Mouse (Mus musculus) fat pad, adult 2 months (tissue): ENCODE measurements around the gene Anpep.
A peak's percentile ranks its signal among the peaks of the same experiment; 100 is the strongest.

Experiments
- DNase-seq: peaks from one replicate; pipeline ENCODE4 v3.0.0-alpha.2; 2011; ENCODE audit warnings: low read depth, low spot score; ENCODE audit errors: extremely low read depth

Anpep gene

GRCm38 (mm10) chr7:79860811-79861210 is at the start of gene Anpep:
Anpep (minus strand) TSS chr7:79861059.
- DNase-seq: no peak

- DNase-seq: no peak
These were observed 46.5 kb upstream of the Anpep start for GRCm38 (mm10) chr7:79907356-79907755.

DNA sequence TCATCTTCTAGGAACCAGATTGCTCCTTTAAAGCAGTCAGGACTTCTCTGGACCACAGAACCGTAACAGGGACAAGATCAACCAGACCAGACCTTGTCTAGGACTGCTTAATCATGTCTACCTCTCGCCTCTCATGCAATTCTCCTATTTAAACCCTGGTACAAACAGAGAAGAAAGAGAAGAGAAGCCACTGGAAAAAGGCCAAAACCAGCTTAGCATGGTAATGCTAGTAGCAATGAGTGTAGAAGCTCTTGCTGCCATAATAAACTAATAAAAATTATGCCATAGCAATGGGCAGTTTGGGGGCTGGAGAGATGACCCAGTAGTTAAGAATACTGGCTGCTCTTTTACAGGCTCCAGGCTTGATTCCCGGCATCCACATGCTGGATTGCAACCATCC is 46.1 kb upstream of the Anpep start:
- DNase-seq: peak; percentile 72

- no peak for DNase-seq
These were observed 44.3 kb upstream of the Anpep start for GRCm38 (mm10) chr7:79905193-79905592.

DNA sequence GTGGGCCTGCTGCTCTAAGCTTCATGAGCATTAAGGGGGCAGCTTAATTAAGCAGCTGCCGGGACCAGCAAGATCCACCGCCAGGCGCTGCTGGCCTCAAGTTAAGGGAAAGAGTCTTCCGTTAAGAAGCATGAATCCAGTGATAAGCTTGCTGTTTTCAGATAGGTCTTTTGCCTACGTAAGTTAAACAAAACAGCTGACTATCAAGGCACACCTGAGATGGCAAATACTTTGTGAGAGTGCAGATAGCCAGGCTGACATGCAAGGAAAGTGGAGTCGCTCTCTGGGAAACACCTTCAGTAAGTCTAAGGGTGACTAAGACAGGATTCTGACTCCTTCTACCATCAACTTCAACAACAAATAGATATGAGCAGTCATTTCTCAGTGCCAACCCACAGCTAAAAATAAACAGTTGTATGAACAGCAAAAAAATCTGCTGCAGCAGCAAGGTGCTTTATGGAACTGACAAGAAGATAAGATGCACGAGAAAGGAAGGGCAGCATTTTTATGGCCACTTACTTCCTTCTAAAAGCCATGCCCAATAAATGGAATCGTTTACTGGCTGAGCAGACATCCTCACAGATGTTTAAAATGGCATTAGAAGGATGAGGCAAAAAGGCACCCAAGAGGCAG is 42.4 kb upstream of the Anpep start:
- DNase-seq: no peak

- no peak for DNase-seq
These were observed 39.9 kb upstream of the Anpep start for GRCm38 (mm10) chr7:79900753-79901152.

DNA sequence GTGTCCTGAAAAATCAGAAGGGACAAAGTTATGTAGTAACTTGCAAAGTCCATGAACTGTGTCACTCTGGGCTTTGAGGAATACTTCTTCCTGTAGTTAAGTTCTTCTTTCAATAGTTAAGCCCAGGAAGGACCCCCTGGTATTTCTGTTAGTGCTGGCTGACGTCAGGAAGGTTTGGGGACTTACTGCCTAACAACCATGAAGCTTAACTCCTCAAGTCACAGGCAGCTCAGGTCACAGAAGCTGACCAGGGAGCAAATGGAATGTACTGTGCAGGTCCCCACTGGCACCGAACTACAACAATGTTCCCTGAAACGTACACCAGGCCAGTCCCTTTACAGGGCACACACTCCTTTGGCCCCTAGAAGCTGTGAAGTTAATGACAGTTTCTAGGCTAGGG is 34.4 kb upstream of the Anpep start:
- DNase-seq: no peak

DNA sequence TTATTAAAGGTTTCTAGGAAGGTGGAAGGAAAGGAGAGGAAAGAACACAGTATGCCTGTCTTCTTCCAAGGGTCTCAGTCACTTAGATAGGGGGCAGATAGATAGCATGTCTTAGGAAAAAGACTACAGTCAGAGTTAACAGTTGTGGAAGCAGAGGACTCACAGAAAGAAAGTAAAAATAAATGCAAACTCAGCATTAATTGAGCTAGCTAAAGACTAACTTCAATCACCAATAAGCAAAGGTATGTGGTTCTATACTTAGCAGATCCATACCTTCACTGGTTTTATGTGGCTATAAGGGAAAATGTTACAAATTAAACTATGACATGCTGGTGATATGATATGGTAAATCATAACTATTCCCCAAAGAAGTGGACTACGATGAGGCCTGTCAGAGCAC is 33.9 kb upstream of the Anpep start:
- no peak for DNase-seq

DNA sequence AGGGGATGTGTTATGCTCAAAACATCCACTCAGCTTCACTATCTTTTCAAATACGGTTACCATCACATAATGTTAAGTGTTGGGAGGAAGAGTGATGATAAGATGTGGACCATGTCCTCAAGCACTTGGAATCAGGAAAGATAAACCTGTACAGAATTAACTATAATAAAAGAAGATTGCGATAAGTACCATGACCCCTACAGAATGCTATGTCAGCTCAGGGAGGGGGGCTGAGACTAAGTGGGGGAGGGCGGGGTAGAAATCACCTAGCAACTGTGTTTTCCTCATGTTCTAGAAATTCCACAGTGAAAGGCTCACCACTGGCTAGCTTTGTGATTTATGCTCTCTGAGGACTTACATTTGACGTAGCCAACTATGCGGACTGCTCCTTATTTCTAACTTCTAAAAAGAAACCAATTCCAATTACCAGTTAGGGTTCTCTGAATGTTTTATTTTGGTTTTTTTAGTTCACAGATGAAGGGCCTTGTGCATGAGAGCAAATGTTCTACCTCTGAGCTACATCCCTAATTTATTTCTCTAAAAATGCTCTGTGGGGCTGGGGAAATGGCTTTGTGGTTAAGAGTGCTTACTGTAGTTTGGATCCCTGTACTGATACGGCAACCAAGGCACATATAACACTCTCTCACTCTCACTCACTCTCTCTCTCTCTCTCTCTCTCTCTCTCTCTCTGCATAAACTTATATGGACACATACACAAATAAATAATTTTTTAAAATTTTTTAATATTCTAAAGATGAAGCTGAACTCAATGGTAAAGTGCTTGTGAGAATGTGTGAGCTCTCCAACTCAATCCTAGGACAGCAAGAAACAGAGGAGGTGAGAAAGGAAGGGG is 31.9 kb upstream of the Anpep start:
- DNase-seq: no peak

- DNase-seq: no peak
These were observed 29.8 kb upstream of the Anpep start for GRCm38 (mm10) chr7:79890436-79891221.

DNA sequence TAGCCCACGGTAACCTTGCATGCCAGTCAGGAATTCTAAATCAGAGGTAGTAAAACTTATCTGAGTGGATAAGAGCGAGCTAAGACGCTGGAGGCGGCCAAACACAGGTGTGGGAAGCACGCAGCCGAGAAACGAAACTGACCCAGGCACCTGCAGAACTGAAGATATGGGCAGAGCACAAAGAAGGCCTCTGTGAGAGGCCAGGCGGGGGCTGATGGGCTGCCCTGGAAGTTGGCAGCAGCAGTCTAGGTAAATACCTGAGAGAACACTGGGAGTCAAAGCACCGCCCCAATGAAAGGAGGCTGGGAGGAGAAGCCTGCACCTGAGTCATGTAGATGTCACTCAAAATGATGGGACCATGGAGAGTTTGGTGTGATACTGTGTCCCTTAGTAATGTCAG is 27.7 kb upstream of the Anpep start:
- no peak for DNase-seq

DNA sequence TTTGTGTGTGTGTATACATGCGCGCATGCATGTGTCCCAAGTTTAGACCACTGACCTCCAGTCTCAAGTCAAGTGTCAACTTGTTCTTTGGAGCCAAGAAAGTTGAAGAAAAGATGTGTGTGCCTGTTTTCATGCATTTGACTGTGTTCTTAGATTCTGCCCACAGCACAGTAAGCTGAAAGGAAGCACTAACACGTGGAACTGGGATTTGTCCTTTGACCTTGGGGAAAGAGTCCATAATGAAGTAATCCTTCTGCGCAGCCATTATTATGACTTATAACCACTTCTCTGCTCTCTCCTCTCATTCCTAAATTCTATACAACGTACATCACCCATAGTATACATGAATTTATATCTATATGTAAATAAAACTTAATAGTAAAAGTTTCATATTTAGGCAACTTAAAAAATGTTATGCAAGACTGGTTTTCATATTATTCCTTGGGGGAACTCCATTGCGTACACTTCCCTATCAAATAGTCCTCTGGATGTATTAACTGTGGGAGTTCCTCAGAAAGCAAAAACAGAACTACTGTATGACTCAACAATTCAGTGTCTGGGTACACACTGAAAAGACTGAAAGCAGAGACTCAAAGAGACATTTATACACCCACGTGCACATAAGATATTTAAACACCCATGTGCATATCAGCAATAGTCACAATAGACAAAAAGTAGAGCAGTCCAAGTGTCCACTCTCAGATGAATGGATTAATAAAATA is 22.9 kb upstream of the Anpep start:
- no peak for DNase-seq

DNA sequence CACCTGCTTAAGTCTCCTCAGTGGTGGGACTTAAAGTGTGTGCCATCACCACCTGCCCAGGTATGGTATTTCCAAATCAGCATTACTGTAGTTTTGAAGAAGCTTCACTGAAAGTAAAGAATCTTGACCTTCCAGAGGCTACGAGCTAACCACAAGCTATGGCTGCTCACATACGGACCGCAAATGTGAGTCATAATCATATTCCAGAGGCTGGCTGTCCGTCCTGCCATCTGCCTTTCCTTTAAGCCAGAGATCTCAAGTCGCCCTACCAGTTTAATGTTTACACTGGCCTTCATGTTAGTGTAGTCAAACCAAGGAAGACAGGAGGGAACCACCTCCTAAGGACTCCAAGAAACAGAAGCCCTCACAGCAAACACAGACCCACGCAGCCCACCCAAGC is 21.0 kb upstream of the Anpep start:
- DNase-seq: no peak

- DNase-seq: no peak
These were observed 20.1 kb upstream of the Anpep start for GRCm38 (mm10) chr7:79880998-79881397.

GRCm38 (mm10) chr7:79880033-79880432 is 19.2 kb upstream of the Anpep start:
- DNase-seq: no peak

DNA sequence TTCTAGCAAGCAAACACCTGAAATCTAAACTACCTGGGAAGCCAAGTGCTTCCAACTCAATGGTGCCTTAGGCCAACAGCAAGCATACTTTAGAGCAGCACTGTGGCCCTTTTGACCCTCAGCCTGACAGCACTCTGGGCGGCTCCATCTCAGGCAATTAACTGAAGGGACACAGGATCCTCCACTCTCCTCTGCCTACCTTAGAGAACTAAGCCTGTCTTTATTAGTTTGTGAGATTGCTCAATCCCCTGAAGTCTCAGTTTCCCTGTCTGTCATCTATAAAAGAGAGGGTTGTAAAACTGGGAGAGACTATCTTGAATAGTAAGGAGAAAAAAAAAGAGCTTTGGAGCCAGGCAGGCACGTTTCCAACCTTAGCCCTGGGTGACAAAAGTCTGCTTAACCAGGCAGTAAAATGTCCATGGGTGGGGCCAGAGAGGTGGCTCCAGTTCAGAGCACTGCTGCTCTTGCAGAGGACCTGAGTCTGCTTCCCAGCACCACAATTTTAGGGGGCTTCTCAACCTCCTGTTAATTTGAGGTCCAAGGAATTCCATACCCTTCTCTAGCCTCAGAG is 17.7 kb upstream of the Anpep start:
- no peak for DNase-seq

DNA sequence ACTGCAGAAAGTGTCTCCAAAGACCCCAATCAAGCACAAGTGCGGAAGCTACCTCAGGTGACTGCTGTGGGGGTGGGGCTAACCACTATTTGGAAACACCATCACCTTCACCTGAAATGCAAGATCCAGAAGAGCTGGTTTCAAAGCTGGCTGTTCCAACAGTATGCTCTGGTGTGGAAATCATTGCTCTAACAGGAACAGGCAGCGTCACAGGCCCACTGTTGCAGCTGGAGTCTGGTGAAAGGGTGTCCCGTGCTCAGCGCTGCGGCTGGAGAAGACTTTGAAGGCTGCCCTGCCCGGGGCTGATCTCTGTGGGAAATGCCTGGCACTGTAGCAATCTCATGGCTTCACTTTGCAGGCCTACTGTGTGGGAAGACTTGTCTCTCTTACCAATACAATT is 12.5 kb upstream of the Anpep start:
- DNase-seq: peak; percentile 93

DNA sequence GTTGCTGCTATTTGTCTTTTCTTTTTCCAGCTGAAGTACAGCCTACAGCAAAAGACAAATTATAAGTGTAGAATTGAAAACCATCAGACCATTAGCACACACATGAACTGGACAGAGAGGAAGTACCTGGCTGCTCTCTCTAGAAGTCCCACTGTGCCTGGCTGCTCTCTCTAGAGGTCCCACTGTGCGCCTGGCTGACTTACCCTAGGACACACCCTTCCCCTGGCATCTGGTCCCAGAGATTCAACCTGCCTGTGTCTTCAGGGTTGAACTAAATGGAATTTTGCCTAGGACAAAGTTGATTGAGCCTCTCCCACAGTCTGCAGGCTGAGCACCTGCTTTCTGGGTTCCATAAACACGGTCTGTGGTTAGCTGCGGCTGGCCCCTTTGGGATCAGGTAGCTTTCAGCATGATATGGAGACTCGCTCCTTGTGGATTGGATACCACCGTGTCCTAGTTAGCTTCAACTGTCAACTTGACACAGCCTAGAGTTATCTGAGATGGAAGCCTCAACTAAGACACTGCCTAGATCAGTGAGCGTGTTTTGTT is 11.0 kb upstream of the Anpep start:
- no peak for DNase-seq

GRCm38 (mm10) chr7:79869072-79869719 is 8.3 kb upstream of the Anpep start:
- DNase-seq: no peak

GRCm38 (mm10) chr7:79868475-79868874 is 7.6 kb upstream of the Anpep start:
- DNase-seq: no peak
